Comparison of ENCODE assay signal across 8 mouse cellular contexts in the genomic region with DNA sequence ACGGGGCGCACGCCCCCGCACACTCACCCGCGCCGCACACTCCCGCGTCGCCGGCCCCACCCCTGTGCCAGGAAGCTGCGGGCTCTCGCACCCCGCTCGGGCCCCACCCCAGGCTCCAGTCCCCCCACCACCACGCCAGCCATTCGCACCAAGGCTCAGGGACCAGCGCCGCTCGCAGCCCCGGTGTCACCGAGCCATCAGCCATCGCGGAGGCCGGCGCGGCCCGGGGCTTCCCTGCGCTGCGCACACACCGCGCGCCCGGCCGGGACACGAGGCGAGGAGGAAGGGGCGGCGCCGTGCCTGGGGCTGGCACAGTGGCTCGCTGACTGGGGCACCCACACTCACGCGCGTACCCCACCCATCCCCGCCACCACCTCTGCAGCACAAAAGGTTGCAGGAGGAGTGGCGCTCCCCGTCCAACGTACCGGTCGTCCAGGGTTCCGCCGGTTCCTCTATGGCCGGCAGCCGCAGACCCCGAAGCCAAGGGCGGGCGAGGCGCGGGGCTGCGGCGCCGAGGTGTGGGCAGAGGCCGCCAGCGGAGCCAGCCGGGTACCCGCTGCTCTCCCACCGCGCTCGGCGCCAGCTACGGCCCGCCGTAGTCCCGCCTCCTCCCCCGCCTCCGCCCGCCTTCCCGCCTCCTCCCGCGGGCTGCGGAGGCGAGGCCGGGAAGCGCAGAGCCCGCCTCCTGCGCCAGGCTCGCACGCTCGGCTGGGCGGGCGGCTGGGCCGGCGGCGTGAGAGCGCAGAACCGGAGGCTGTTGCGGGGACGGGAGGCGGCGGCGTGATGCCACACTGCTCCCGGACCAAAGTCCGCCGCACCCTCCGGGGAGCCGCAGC. TPM values are rescaled to one million over a fixed set of nuclear protein-coding genes. Genes with fewer than 3 reads are reported as not detected.
A peak's percentile ranks its signal among the peaks of the same experiment; 100 is the strongest.
DNase-seq lines count a peak whose midpoint lies in the region; ATAC-seq and TF ChIP-seq lines count a peak whose summit lies in the region.

TSS of gene D1Ertd622e (minus strand) at position 669 of the 836 bp plus-strand sequence.

- H3K4me2 ChIP-seq in hindbrain, embryonic 16.5 days (ENCODE audit: low read length), result peak within 1 kb of the TSS; percentile 73

- intact Hi-C loops in gastrocnemius, adult 2 months (cut with DNase I), result loop anchor here (5.0 kb wide), 2 partner anchors 34 to 111 kb away; partner anchors contain the start of genes Gin1 and Ppip5k2

- H3K4me1 ChIP-seq in hindbrain, embryonic 16.5 days (ENCODE audit: control insufficient read depth, insufficient read depth, low read depth, low read length), result peaks cover 23% of the 10 kb centered on the region
- peaks cover 30% of the 10 kb centered on the region for H3K4me1 ChIP-seq in megakaryocyte, embryonic 14.5 days

- under 1% methylated on average over 76 of the region's 106 CpGs for WGBS in hindbrain, embryonic 16.5 days

- no peaks in the 10 kb centered on the region for H3K36me3 ChIP-seq in hindbrain, embryonic 16.5 days (ENCODE audit: control insufficient read depth, insufficient read depth, low read length)
- no peaks in the 10 kb centered on the region for H3K36me3 ChIP-seq in megakaryocyte, embryonic 14.5 days (replicated peaks; ENCODE audit: low read length)

- peak; percentile 53 for ATAC-seq in activated CD4-positive, CD25-positive, alpha-beta regulatory T cell, adult 4 months
- peak; percentile 95 for ATAC-seq in hindbrain, embryonic 16.5 days

- no peaks in the 10 kb centered on the region for H3K27me3 ChIP-seq in hindbrain, embryonic 16.5 days (replicated peaks; ENCODE audit: control insufficient read depth, insufficient read depth, low read length)
- peaks cover 37% of the 10 kb centered on the region for H3K27me3 ChIP-seq in megakaryocyte, embryonic 14.5 days (replicated peaks)

- no peaks in the 10 kb centered on the region for H3K9me3 ChIP-seq in hindbrain, embryonic 16.5 days (ENCODE audit: control insufficient read depth, low read length)
- no peaks in the 10 kb centered on the region for H3K9me3 ChIP-seq in megakaryocyte, embryonic 14.5 days

- peak within 1 kb of the TSS; percentile 83 for H3K4me3 ChIP-seq in gastrocnemius, adult 2 months
- peak within 1 kb of the TSS; percentile 62 for H3K4me3 ChIP-seq in hindbrain, embryonic 16.5 days (ENCODE audit: low read length)
- peak within 1 kb of the TSS; percentile 97 for H3K4me3 ChIP-seq in megakaryocyte, embryonic 14.5 days (replicated peaks)

- peak within 1 kb of the TSS; percentile 97 for H3K27ac ChIP-seq in gastrocnemius, adult 2 months
- peak within 1 kb of the TSS; percentile 99 for H3K27ac ChIP-seq in hindbrain, embryonic 16.5 days (ENCODE audit: low read depth, low read length)

- peak within 1 kb of the TSS; percentile 97 for H3K9ac ChIP-seq in hindbrain, embryonic 16.5 days (ENCODE audit: low read depth, low read length)

- no peak for TF ChIP-seq CTCF in gastrocnemius, adult 2 months (IDR thresholded peaks at IDR 0.05)

- peak; percentile 57 to 79 for DNase-seq in cerebellum, postnatal 4 days (ENCODE audit: low spot score in 2 of 2)
- peak; percentile 91 for DNase-seq in gastrocnemius, adult 2 months
- DNase-seq in left cerebral cortex, adult 8-10 months (ENCODE audit: low spot score in 2 of 2), result peak; percentile 70 to 82
- DNase-seq in right cerebral cortex, postnatal 10 days (ENCODE audit: low spot score in 2 of 2), result peak; percentile 86 to 88
- DNase-seq in urinary bladder, postnatal 14 days (ENCODE audit: low spot score), result peak; percentile 80

RNA-seq across cellular contexts. Expression of gene D1Ertd622e, which starts in this region (rescaled TPM):
- polyA plus RNA-seq in activated CD4-positive, CD25-positive, alpha-beta regulatory T cell, adult 4 months (2017; shearing (Covaris generic)), result 10 to 100 TPM; 25.0 to 26.6 TPM
- 10 to 100 TPM; 11.5 to 18.3 TPM for total RNA-seq in gastrocnemius, adult 2 months (2021)
- polyA plus RNA-seq in hindbrain, embryonic 16.5 days (2015; fragmentation: Nextera tagmentation; extraction: Ambion mirVana), result 59.7 and 60.5 TPM in 2 replicates
- 10 to 100 TPM; 73.9 to 95.4 (median 87.4) TPM for total RNA-seq in left cerebral cortex, adult 8-10 months (2022)
- polyA plus RNA-seq in megakaryocyte, embryonic 14.5 days (2012; ENCODE audit: insufficient read depth, low replicate concordance), result 4.7 TPM in 1 of 2 replicates, not detected in the other

Comparison
In these comparisons a context has a peak if more than half of its experiments do, and no peak if none do; other contexts are left out.
1. Peak in every context shown above with its lines: DNase-seq, ATAC-seq, H3K4me3 ChIP-seq and H3K27ac ChIP-seq.